Mouse (Mus musculus) gastrocnemius, postnatal 14 days (tissue): Measurements from ENCODE around the gene Mms19. TPM values are rescaled to one million over a fixed set of nuclear protein-coding genes. Genes with fewer than 3 reads are reported as not detected.
A peak's percentile ranks its signal among the peaks of the same experiment; 100 is the strongest.

ENCODE experiments used
- DNase-seq: peaks from one replicate; pipeline ENCODE4 v3.0.0; 2021; ENCODE audit warnings: mixed read lengths
- intact Hi-C: fragments of 180-260 bp; cut with DNase I; formaldehyde crosslinking; loops from one replicate; pipeline ENCODE4 v1.15.1; 2025; ENCODE audit warnings: low total_unique reads
- total RNA-seq, 2 experiments: library from RNA; stranded (reverse); gene quantifications; 2 replicates each; pipeline ENCODE4 v1.2.3; 2021

The Mms19 gene
- total RNA-seq, 2 experiments from 2014 or later, result 8.0 to 9.1 TPM

DNA sequence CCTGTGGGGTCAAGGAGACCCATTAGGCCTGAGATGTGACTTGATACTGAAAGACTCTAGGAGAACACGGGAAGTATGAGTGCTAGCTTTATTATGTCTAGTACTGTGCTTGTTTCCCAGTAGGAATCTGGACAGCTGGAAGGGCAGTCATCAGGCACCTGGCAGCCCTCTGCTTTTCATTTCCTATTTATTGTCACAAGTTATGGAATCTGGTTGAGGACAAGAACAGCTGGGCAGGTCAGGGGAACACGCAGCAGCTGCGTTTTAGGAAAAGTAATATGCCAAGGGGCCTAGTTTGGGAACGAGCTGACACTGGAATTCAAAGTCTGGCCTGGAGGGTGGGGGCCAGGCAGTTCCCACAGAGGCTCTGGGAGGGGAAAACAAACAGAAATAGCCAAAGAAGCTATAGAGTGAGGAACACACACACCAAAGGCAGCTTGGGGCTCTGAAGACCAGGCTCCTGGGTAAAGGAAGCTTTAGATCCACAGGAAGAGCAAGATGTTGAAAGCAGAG is 19.5 kb upstream of the Mms19 start:
- peak; percentile 55 for DNase-seq
- intact Hi-C loops, result no loop called here

GRCm38 (mm10) chr19:41999688-42000283 is 18.8 kb upstream of the Mms19 start:
- intact Hi-C loops, result no loop called here
- DNase-seq, result no peak

GRCm38 (mm10) chr19:41998770-41999548 is 18.0 kb upstream of the Mms19 start:
- intact Hi-C loops, result no loop called here
- DNase-seq, result no peak

GRCm38 (mm10) chr19:41997090-41997489 is 16.1 kb upstream of the Mms19 start:
- no peak for DNase-seq
- intact Hi-C loops, result no loop called here

GRCm38 (mm10) chr19:41995483-41995882 is 14.5 kb upstream of the Mms19 start:
- intact Hi-C loops, result no loop called here
- no peak for DNase-seq

GRCm38 (mm10) chr19:41994023-41994422 is 13.1 kb upstream of the Mms19 start:
- intact Hi-C loops, result no loop called here
- no peak for DNase-seq

DNA sequence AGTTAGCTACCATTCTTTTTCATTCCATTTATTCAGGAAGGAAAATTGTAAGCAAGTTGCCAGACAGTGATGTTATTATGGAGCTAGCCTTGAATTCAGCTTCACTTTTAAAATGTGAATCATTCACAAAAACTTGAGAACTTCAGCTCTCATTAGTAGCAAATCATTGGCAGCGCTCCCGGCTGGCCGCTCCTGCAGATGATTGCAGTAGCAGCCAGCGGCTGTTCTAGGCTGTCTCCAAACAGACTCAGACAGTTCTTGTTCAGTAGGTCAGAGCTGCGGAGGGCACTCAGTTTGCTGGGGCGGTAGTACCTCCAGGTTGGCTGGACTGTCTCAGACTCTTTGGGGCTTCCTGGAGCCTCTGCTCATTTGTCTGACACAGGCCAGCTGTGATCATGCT is 12.5 kb upstream of the Mms19 start:
- intact Hi-C loops, result no loop called here

GRCm38 (mm10) chr19:41992971-41993370 is 12.0 kb upstream of the Mms19 start:
- intact Hi-C loops, result no loop called here
- DNase-seq, result no peak

More for the DNA sequence above, 12.5 kb upstream of the Mms19 start:
- peak; percentile 94 for DNase-seq

- intact Hi-C loops, result no loop called here
- no peak for DNase-seq
These were observed 11.0 kb upstream of the Mms19 start for GRCm38 (mm10) chr19:41991926-41992477.

- no peak for DNase-seq
- intact Hi-C loops, result no loop called here
These were observed 8.9 kb upstream of the Mms19 start for GRCm38 (mm10) chr19:41989810-41990209.

DNA sequence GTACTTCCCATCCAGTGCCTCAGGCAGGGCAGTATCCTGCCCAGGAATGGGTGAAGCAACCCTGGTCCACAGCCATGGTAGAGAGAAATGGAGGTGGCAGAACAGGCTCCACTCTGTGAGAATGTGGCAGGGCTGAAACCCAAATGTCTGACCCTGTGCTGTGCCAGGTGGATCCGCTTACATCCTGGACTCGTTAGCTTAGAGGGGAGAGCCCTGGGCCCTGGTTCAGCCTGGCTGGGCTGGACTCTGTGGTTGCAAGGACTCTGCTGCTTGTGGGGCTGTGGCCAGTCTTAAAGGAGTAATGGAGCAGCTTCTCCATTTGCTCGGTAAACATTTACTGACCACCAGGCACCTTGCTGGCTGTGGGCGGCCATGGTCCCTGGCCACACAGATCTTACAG is 6.2 kb upstream of the Mms19 start:
- DNase-seq, result peak; percentile 71
- intact Hi-C loops, result no loop called here

DNA sequence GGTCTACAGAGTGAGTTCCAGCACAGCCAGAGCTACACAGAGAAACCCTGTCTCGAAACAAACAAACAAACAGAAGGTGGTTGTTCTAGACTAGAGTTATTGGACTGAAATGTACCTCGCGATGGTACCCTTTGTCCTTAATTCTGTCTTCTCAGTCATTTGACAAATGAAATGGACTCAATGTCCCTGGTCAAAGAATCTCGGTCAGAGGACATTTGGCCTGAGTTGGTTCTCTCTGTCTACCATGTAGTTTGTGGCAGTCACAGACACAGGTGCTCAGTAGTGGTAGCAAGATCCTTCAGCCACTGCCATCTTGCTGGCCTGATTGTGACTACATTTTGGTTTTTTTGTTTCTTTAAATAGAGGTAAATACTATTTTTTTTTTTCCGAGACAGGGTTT is 5.0 kb upstream of the Mms19 start:
- intact Hi-C loops, result no loop called here
- DNase-seq, result no peak

GRCm38 (mm10) chr19:41982791-41983150 is 1.8 kb upstream of the Mms19 start:
- intact Hi-C loops, result loop anchor here (5.0 kb wide), 1 partner anchor 40 kb away; no protein-coding TSS in a partner anchor
- no peak for DNase-seq

DNA sequence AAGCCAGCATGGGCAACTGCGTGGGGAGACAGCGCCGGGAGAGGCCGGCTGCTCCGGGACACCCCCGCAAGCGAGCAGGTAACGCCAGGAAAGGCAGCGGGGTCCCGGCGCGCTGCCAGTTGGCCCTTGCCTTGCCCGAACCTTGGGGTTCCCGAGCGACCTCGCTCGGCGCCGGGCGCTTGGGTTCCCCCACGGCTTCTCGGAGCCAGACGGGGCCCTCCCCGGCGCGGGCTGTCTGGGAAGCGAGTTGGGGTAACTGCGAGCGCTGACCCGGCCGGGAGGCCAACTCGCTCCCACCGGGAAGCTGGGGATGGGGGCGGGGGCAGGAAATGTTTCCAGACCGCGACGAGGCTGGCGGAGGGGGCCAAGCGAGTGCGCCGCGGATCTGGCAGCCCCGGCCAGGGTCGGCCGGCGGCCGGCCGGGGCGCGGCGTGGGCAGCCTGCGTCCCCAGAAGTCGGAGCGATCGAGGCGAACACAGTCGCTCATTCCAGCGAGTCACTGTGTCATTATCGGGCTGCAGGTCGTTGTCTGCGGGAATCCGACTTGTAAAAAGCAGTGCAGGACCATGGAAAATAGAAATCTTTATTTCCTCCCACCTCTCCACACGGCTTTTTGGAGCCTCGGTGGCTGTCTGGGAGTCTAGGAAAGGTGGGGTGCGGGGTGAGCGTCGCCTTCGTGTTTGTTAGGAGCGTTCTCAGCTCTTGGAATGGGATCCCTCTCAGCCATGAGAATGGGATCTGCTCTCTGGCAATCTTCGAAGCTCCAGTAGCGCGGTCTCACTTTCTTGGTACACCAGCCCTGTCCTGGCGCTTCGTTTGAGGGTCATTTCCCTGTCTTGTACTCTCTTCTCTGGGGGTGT is 1.2 kb upstream of the Mms19 start:
- intact Hi-C loops, result loop anchor here (5.0 kb wide), 1 partner anchor 40 kb away; no protein-coding TSS in a partner anchor
- DNase-seq, result peak; percentile 71

DNA sequence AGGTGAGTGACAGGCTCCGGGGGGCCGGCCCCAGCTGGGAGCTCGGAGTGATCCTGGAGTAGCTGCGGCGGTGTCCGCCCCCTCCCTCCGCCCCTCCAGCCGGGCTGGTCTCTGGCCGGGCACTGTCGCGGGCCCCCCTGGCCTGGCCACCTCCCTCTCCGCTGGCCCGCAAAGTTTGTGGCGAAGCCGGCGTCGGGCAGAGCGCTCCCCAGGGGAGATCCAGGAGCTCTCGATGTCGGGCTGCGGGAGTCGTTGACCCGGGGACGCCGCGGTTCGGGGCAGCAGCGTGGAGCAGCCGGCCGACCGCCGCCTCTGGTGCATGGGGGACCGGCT is 604 bp upstream of the Mms19 start, which contains the start of gene Ubtd1:
Gene Ubtd1 (plus strand): TSS at position 169 of the 333 bp plus-strand sequence.
- intact Hi-C loops, result loop anchor here (5.0 kb wide), 1 partner anchor 41 kb away; no protein-coding TSS in a partner anchor
- DNase-seq, result no peak

- peak; percentile 20 for DNase-seq
- intact Hi-C loops, result loop anchor here (5.0 kb wide), 1 partner anchor 42 kb away; no protein-coding TSS in a partner anchor
These were observed 537 bp downstream of the Mms19 start for GRCm38 (mm10) chr19:41980422-41980818.

- DNase-seq, result no peak
These were observed 6.8 kb downstream of the Mms19 start for GRCm38 (mm10) chr19:41973891-41974794.

DNA sequence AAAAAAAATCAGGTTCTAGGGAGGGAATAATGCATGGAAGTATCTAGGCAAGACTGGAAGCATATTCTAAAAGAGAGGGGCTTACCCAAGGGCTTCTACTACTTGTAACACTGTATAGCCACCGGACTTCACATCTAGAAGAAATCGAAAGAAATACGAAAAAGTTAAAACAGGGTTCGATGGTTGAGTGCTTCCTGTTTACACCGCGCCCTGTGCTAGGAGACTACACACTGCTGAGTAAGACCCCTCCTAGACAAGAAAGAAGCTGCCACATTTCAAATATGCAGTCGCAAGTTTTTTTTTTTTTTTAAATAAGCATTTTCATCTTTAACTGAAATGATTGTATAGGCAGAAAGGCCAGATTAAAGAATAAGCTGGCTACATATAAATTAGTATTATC is 11.3 kb downstream of the Mms19 start:
- intact Hi-C loops, result no loop called here
- DNase-seq, result no peak

More at GRCm38 (mm10) chr19:41973891-41974794, 6.8 kb downstream of the Mms19 start:
- intact Hi-C loops, result no loop called here

DNA sequence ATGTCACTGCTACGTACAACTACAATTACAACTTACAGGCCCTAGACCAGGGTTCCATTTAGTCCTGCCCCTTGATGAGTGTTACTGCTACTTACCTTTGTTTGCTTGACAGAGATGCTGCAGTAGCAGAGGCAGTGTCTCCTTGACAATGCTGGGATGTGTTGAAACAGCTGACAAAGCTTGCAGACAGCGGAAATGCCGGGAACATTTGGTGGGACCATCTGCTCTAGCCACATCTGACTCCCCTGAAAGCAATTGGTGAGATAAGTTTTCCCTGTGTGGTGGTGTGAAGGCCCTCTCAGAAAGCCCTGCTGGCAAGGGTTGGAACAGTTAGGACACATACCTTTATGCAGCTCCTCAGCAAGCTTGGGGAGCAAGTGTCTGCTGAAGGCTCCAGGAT is 27.4 kb downstream of the Mms19 start:
- no peak for DNase-seq
- intact Hi-C loops, result no loop called here
